Comparison of ENCODE assay signal across 8 mouse cellular contexts in genomic region chr9:20975431-20976215, GRCm38 (mm10). TPM values are rescaled to one million over a fixed set of nuclear protein-coding genes. Genes with fewer than 3 reads are reported as not detected.
A peak's percentile ranks its signal among the peaks of the same experiment; 100 is the strongest.
DNase-seq lines count a peak whose midpoint lies in the region; ATAC-seq and TF ChIP-seq lines count a peak whose summit lies in the region.

No protein-coding gene starts in this region.

- no peaks in the 10 kb centered on the region for H3K9me3 ChIP-seq in hindbrain, embryonic 10.5 days
- no peaks in the 10 kb centered on the region for H3K9me3 ChIP-seq in liver, embryonic 12.5 days (replicated peaks)

- TF ChIP-seq POLR2A in kidney, adult 2 months (IDR thresholded peaks at IDR 0.05; ENCODE audit: low read depth, low read length), result no peak

- peak overlapping the region; percentile 66 for H3K4me3 ChIP-seq in kidney, adult 2 months (ENCODE audit: insufficient read depth, low read depth, low read length)
- H3K4me3 ChIP-seq in hindbrain, embryonic 10.5 days, result peak overlapping the region; percentile 87
- H3K4me3 ChIP-seq in liver, embryonic 12.5 days, result peak overlapping the region; percentile 72

- no peak for TF ChIP-seq CTCF in kidney, adult 2 months (conservative IDR thresholded peaks at IDR 0.05; ENCODE audit: insufficient read depth, insufficient read length, low read depth, low read length)

- H3K9ac ChIP-seq in liver, embryonic 12.5 days, result peak overlapping the region; percentile 70

- ATAC-seq in erythroblast, adult 5-6 weeks (replicated peaks; ENCODE audit: low FRiP score, poor library complexity, severe bottlenecking), result 0 out of 2 replicates have a peak, but pooled peaks have one; percentile 33
- peak; percentile 54 for ATAC-seq in liver, embryonic 12.5 days

- peak; percentile 38 for DNase-seq in kidney, adult 2 months
- no peak for DNase-seq in kidney, adult 11 months
- peak; percentile 80 for DNase-seq in Muller cell, postnatal 12 days (ENCODE audit: inconsistent ontology term)
- peak; percentile 67 for DNase-seq in hindbrain, embryonic 10.5 days (ENCODE audit: low spot score)
- DNase-seq in naive thymus-derived CD4-positive, alpha-beta T cell, adult 2 months (ENCODE audit: low read depth), result peak; percentile 47
- peak; percentile 66 for DNase-seq in yolk sac, embryonic 10.5 days (ENCODE audit: low spot score)

- WGBS in kidney, adult 2 months, result 6% methylated on average over 45 of the region's 45 CpGs
- under 1% methylated on average over 45 of the region's 45 CpGs for WGBS in hindbrain, embryonic 10.5 days
- 2% methylated on average over 45 of the region's 45 CpGs for WGBS in liver, embryonic 12.5 days (ENCODE audit: insufficient replicate concordance)

- H3K36me3 ChIP-seq in kidney, adult 2 months (ENCODE audit: control insufficient read depth, insufficient read depth, low read length), result no peaks in the 10 kb centered on the region
- no peaks in the 10 kb centered on the region for H3K36me3 ChIP-seq in hindbrain, embryonic 10.5 days
- no peaks in the 10 kb centered on the region for H3K36me3 ChIP-seq in liver, embryonic 12.5 days

- no peak overlapping the region for H3K27ac ChIP-seq in kidney, adult 2 months (ENCODE audit: insufficient read depth, low read depth, low read length)
- peak overlapping the region; percentile 91 for H3K27ac ChIP-seq in hindbrain, embryonic 10.5 days
- peak overlapping the region; percentile 80 for H3K27ac ChIP-seq in liver, embryonic 12.5 days

- peak overlapping the region; percentile 98 for H3K4me2 ChIP-seq in liver, embryonic 12.5 days

- no peaks in the 10 kb centered on the region for H3K4me1 ChIP-seq in kidney, adult 2 months (ENCODE audit: control insufficient read depth, insufficient read depth, low read length)
- peaks cover 62% of the 10 kb centered on the region for H3K4me1 ChIP-seq in hindbrain, embryonic 10.5 days (replicated peaks)
- H3K4me1 ChIP-seq in liver, embryonic 12.5 days, result peaks cover 73% of the 10 kb centered on the region

- H3K27me3 ChIP-seq in kidney, adult 2 months (replicated peaks; ENCODE audit: control insufficient read depth, insufficient read depth, low read length), result no peaks in the 10 kb centered on the region
- peaks cover 12% of the 10 kb centered on the region; the same call in 1 of the 2 replicates for H3K27me3 ChIP-seq in hindbrain, embryonic 10.5 days (ENCODE audit: insufficient read depth, poor library complexity, severe bottlenecking)
- H3K27me3 ChIP-seq in liver, embryonic 12.5 days (replicated peaks), result 0 out of 2 replicates have a peak, but pooled peaks cover 7% of the 10 kb centered on the region

RNA-seq across cellular contexts. Expression of gene S1pr2, which starts 1.0 kb away (rescaled TPM):
- polyA plus RNA-seq in kidney, adult 2 months (2012; rRNA removed), result 3.5 and 4.0 TPM in 2 replicates
- total RNA-seq in erythroblast, adult 5-6 weeks (2015; ENCODE audit: low replicate concordance), result 0.84 and 1.5 TPM in 2 replicates
- total RNA-seq in erythroblast, adult 5-6 weeks (2017; ENCODE audit: low replicate concordance), result 0.17 and 0.56 TPM in 2 replicates
- polyA plus RNA-seq in hindbrain, embryonic 10.5 days (2016; fragmentation: Nextera tagmentation; extraction: Ambion mirVana), result 24.2 and 25.2 TPM in 2 replicates
- polyA plus RNA-seq in liver, embryonic 12.5 days (2016; fragmentation: Nextera tagmentation; extraction: Ambion mirVana), result 6.6 and 6.7 TPM in 2 replicates

RNA-seq across cellular contexts. Expression of gene Dnmt1, which starts 15.9 kb away (rescaled TPM):
- polyA plus RNA-seq in kidney, adult 2 months (2012; rRNA removed), result 12.1 and 12.5 TPM in 2 replicates
- total RNA-seq in erythroblast, adult 5-6 weeks (2015; ENCODE audit: low replicate concordance), result 28.1 and 47.9 TPM in 2 replicates
- total RNA-seq in erythroblast, adult 5-6 weeks (2017; ENCODE audit: low replicate concordance), result 69.1 and 92.4 TPM in 2 replicates
- polyA plus RNA-seq in hindbrain, embryonic 10.5 days (2016; fragmentation: Nextera tagmentation; extraction: Ambion mirVana), result 104 and 150 TPM in 2 replicates
- polyA plus RNA-seq in liver, embryonic 12.5 days (2016; fragmentation: Nextera tagmentation; extraction: Ambion mirVana), result 97.3 and 101 TPM in 2 replicates

RNA-seq across cellular contexts. Expression of gene Mrpl4, which starts 26.9 kb away (rescaled TPM):
- polyA plus RNA-seq in kidney, adult 2 months (2012; rRNA removed), result 175 and 213 TPM in 2 replicates
- total RNA-seq in erythroblast, adult 5-6 weeks (2015; ENCODE audit: low replicate concordance), result 7.9 and 19.0 TPM in 2 replicates
- total RNA-seq in erythroblast, adult 5-6 weeks (2017; ENCODE audit: low replicate concordance), result 6.8 and 11.4 TPM in 2 replicates
- 136 and 150 TPM in 2 replicates for polyA plus RNA-seq in hindbrain, embryonic 10.5 days (2016; fragmentation: Nextera tagmentation; extraction: Ambion mirVana)
- 89.3 and 91.4 TPM in 2 replicates for polyA plus RNA-seq in liver, embryonic 12.5 days (2016; fragmentation: Nextera tagmentation; extraction: Ambion mirVana)

RNA-seq across cellular contexts. Expression of gene Icam1, which starts 40.2 kb away (rescaled TPM):
- polyA plus RNA-seq in kidney, adult 2 months (2012; rRNA removed), result 23.4 and 25.9 TPM in 2 replicates
- total RNA-seq in erythroblast, adult 5-6 weeks (2015; ENCODE audit: low replicate concordance), result 0.84 and 1.2 TPM in 2 replicates
- 2.2 and 2.3 TPM in 2 replicates for total RNA-seq in erythroblast, adult 5-6 weeks (2017; ENCODE audit: low replicate concordance)
- polyA plus RNA-seq in hindbrain, embryonic 10.5 days (2016; fragmentation: Nextera tagmentation; extraction: Ambion mirVana), result 5.1 and 5.8 TPM in 2 replicates
- 9.9 TPM in 2 replicates for polyA plus RNA-seq in liver, embryonic 12.5 days (2016; fragmentation: Nextera tagmentation; extraction: Ambion mirVana)

RNA-seq across cellular contexts. Expression of gene Icam4, which starts 53.5 kb away (rescaled TPM):
- polyA plus RNA-seq in kidney, adult 2 months (2012; rRNA removed), result 1.2 and 1.4 TPM in 2 replicates
- 39.2 and 40.8 TPM in 2 replicates for total RNA-seq in erythroblast, adult 5-6 weeks (2015; ENCODE audit: low replicate concordance)
- 20.6 and 35.8 TPM in 2 replicates for total RNA-seq in erythroblast, adult 5-6 weeks (2017; ENCODE audit: low replicate concordance)
- 5.9 and 6.0 TPM in 2 replicates for polyA plus RNA-seq in hindbrain, embryonic 10.5 days (2016; fragmentation: Nextera tagmentation; extraction: Ambion mirVana)
- 231 and 238 TPM in 2 replicates for polyA plus RNA-seq in liver, embryonic 12.5 days (2016; fragmentation: Nextera tagmentation; extraction: Ambion mirVana)
